12 mouse cellular contexts compared by ENCODE assay signal in the genomic region with DNA sequence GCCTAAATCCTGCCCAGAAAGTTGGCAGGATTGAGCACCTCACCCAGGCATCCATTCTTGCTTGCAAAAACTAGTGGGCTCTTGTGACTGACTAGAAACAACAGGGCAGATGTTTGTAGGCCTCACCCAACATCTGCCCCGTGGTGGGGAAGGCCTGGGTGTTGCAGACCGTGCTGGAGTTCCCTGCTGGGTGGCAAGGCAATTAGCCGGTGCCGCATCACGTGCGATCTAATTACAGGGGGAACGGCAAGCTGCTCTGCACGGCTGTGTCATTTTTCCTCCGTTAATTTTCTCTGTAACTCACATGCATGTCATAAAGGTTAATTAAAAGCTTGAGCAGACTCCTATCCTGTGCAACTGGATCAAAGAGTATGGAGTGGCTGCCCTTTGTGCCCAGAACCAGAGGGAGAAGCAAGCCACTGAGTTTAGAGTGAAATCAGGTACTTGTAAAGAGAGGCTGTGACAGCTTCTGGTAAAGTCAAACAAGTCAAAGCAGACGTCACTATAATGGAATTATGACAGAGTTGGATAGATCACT.
A peak's percentile ranks its signal among the peaks of the same experiment; 100 is the strongest.
DNase-seq lines count a peak whose midpoint lies in the region; ATAC-seq and TF ChIP-seq lines count a peak whose summit lies in the region.
"Had no signal": no experiment of that assay in that cellular context is flagged by ENCODE, and none has a peak within 500 bp of the region (broad histone marks: within the 10 kb centered on the region; RNA-seq: fewer than 3 reads in every experiment).

No protein-coding gene starts in this region.

- no peaks in the 10 kb centered on the region for H3K27me3 ChIP-seq in hindbrain, embryonic 14.5 days (ENCODE audit: control insufficient read depth, insufficient read depth, low read length)
- H3K27me3 ChIP-seq in hindbrain, embryonic 12.5 days: no peaks in the 10 kb centered on the region
- H3K27me3 ChIP-seq in stomach, embryonic 14.5 days (ENCODE audit: control insufficient read depth, insufficient read depth, low read length): no peaks in the 10 kb centered on the region
- no peaks in the 10 kb centered on the region for H3K27me3 ChIP-seq in stomach, postnatal 0 days (ENCODE audit: control insufficient read depth, insufficient read depth, low read length)
- no peaks in the 10 kb centered on the region for H3K27me3 ChIP-seq in intestine, embryonic 16.5 days (replicated peaks; ENCODE audit: control insufficient read depth, insufficient read depth, low read length)
- H3K27me3 ChIP-seq: liver, embryonic 13.5 days had no signal

- H3K4me2 ChIP-seq in hindbrain, embryonic 14.5 days (replicated peaks): no peak overlapping the region
- no peak overlapping the region for H3K4me2 ChIP-seq in hindbrain, embryonic 12.5 days (replicated peaks)
- no peak overlapping the region for H3K4me2 ChIP-seq in stomach, embryonic 14.5 days (replicated peaks; ENCODE audit: low read depth, low read length)
- H3K4me2 ChIP-seq in stomach, postnatal 0 days (replicated peaks; ENCODE audit: low read depth): no peak overlapping the region
- no peak overlapping the region for H3K4me2 ChIP-seq in intestine, embryonic 16.5 days (ENCODE audit: low read depth, low read length)
- H3K4me2 ChIP-seq: liver, embryonic 13.5 days had no signal

- no peaks in the 10 kb centered on the region for H3K9me3 ChIP-seq in hindbrain, embryonic 14.5 days (ENCODE audit: control insufficient read depth, low read length)
- no peaks in the 10 kb centered on the region for H3K9me3 ChIP-seq in hindbrain, embryonic 12.5 days (replicated peaks)
- H3K9me3 ChIP-seq in stomach, embryonic 14.5 days (ENCODE audit: control insufficient read depth, low read depth, low read length): no peaks in the 10 kb centered on the region
- no peaks in the 10 kb centered on the region for H3K9me3 ChIP-seq in stomach, postnatal 0 days (ENCODE audit: control insufficient read depth, low read length)
- H3K9me3 ChIP-seq in intestine, embryonic 16.5 days (ENCODE audit: control insufficient read depth, low read length): no peaks in the 10 kb centered on the region
- H3K9me3 ChIP-seq: liver, embryonic 13.5 days had no signal

- no peak for TF ChIP-seq CTCF in stomach, postnatal 0 days (IDR thresholded peaks at IDR 0.05; ENCODE audit: low read depth)

- TF ChIP-seq EP300 in stomach, postnatal 0 days (optimal IDR thresholded peaks at IDR 0.05): no peak

- no peaks in the 10 kb centered on the region for H3K36me3 ChIP-seq in hindbrain, embryonic 14.5 days (replicated peaks; ENCODE audit: control insufficient read depth, insufficient read depth)
- H3K36me3 ChIP-seq in hindbrain, embryonic 12.5 days: no peaks in the 10 kb centered on the region
- H3K36me3 ChIP-seq in stomach, embryonic 14.5 days (ENCODE audit: control insufficient read depth, insufficient read depth, low read length): no peaks in the 10 kb centered on the region
- H3K36me3 ChIP-seq in stomach, postnatal 0 days (ENCODE audit: control insufficient read depth, insufficient read depth, low read length): no peaks in the 10 kb centered on the region
- H3K36me3 ChIP-seq in intestine, embryonic 16.5 days (ENCODE audit: control insufficient read depth, insufficient read depth, low read length): no peaks in the 10 kb centered on the region
- H3K36me3 ChIP-seq: liver, embryonic 13.5 days had no signal

- H3K4me3 ChIP-seq in hindbrain, embryonic 14.5 days (replicated peaks; ENCODE audit: low read length): no peak overlapping the region
- no peak overlapping the region for H3K4me3 ChIP-seq in hindbrain, embryonic 12.5 days
- no peak overlapping the region for H3K4me3 ChIP-seq in stomach, embryonic 14.5 days (ENCODE audit: low read depth, low read length)
- H3K4me3 ChIP-seq in stomach, postnatal 0 days (ENCODE audit: low read depth, low read length): no peak overlapping the region
- no peak overlapping the region for H3K4me3 ChIP-seq in intestine, embryonic 16.5 days (ENCODE audit: low read length)
- H3K4me3 ChIP-seq: erythroblast, embryonic 14.5 days; liver, embryonic 13.5 days had no signal

- H3K4me1 ChIP-seq in hindbrain, embryonic 14.5 days (replicated peaks; ENCODE audit: control insufficient read depth, insufficient read depth, low read length): 0 out of 2 replicates have a peak, but pooled peaks cover 2% of the 10 kb centered on the region
- peaks cover 8% of the 10 kb centered on the region; the same call in 1 of the 2 replicates for H3K4me1 ChIP-seq in hindbrain, embryonic 12.5 days
- H3K4me1 ChIP-seq in stomach, embryonic 14.5 days (ENCODE audit: control insufficient read depth, insufficient read depth, low read length): peaks cover 16% of the 10 kb centered on the region; the same call in 1 of the 2 replicates
- H3K4me1 ChIP-seq in stomach, postnatal 0 days (replicated peaks; ENCODE audit: control insufficient read depth, insufficient read depth): no peaks in the 10 kb centered on the region
- peaks cover 20% of the 10 kb centered on the region for H3K4me1 ChIP-seq in intestine, embryonic 16.5 days (ENCODE audit: control insufficient read depth, insufficient read depth, low read length)
- H3K4me1 ChIP-seq: liver, embryonic 13.5 days had no signal

- H3K9ac ChIP-seq in hindbrain, embryonic 14.5 days: no peak overlapping the region
- no peak overlapping the region for H3K9ac ChIP-seq in hindbrain, embryonic 12.5 days
- H3K9ac ChIP-seq in stomach, embryonic 14.5 days (replicated peaks; ENCODE audit: low read depth, low read length): no peak overlapping the region
- no peak overlapping the region for H3K9ac ChIP-seq in stomach, postnatal 0 days (ENCODE audit: low read length)
- H3K9ac ChIP-seq in intestine, embryonic 16.5 days (ENCODE audit: low read depth, low read length): no peak overlapping the region
- H3K9ac ChIP-seq: liver, embryonic 13.5 days had no signal

- ATAC-seq in hindbrain, embryonic 14.5 days (ENCODE audit: low FRiP score): peak; percentile 69; the same call in 1 of the 2 replicates
- no peak for ATAC-seq in hindbrain, embryonic 12.5 days (ENCODE audit: low FRiP score)
- ATAC-seq in stomach, embryonic 14.5 days (ENCODE audit: insufficient number of reproducible peaks, insufficient read depth, low FRiP score, low read depth): no peak
- ATAC-seq in stomach, postnatal 0 days (ENCODE audit: low FRiP score, low TSS enrichment): no peak
- peak; percentile 80 for ATAC-seq in intestine, embryonic 16.5 days

- no peak for DNase-seq in hindbrain, embryonic 14.5 days (ENCODE audit: low spot score)
- DNase-seq in stomach, postnatal 0 days (ENCODE audit: low spot score): no peak
- peak; percentile 43 for DNase-seq in retina, postnatal 1 day
- no peak for DNase-seq in cerebellum, adult 11-12 months
- DNase-seq in adrenal gland, postnatal 10 days: no peak
- DNase-seq: kidney, adult 18-20 months; liver, embryonic 13.5 days; thymus, postnatal 25 days had no signal

- no peak overlapping the region for H3K27ac ChIP-seq in hindbrain, embryonic 14.5 days
- no peak overlapping the region for H3K27ac ChIP-seq in hindbrain, embryonic 12.5 days
- H3K27ac ChIP-seq in stomach, embryonic 14.5 days (ENCODE audit: low read length): peak overlapping the region; percentile 33; the same call in 1 of the 2 replicates
- no peak overlapping the region for H3K27ac ChIP-seq in stomach, postnatal 0 days (replicated peaks)
- H3K27ac ChIP-seq in intestine, embryonic 16.5 days (ENCODE audit: low read length): peak overlapping the region; percentile 43
- H3K27ac ChIP-seq: liver, embryonic 13.5 days had no signal

- WGBS in hindbrain, embryonic 14.5 days: 42% methylated on average over 10 of the region's 10 CpGs
- WGBS in hindbrain, embryonic 12.5 days: 52% methylated on average over 10 of the region's 10 CpGs
- 58% methylated on average over 10 of the region's 10 CpGs for WGBS in stomach, embryonic 14.5 days
- 68% methylated on average over 10 of the region's 10 CpGs for WGBS in stomach, postnatal 0 days
- WGBS in intestine, embryonic 16.5 days: 47% methylated on average over 10 of the region's 10 CpGs

Comparison
In these comparisons a context has a peak if more than half of its experiments do, and no peak if none do; other contexts are left out.
1. ATAC-seq: peak in hindbrain, embryonic 14.5 days (single experiment) and intestine, embryonic 16.5 days (single experiment); none in hindbrain, embryonic 12.5 days (single experiment), stomach, embryonic 14.5 days (single experiment) and stomach, postnatal 0 days (single experiment).
2. H3K27ac ChIP-seq: peak in stomach, embryonic 14.5 days (single experiment) and intestine, embryonic 16.5 days (single experiment); none in hindbrain, embryonic 14.5 days (single experiment), hindbrain, embryonic 12.5 days (single experiment) and stomach, postnatal 0 days (single experiment).